Mouse (Mus musculus) stomach, embryonic 16.5 days (tissue): ENCODE results near the gene Entpd8. TPM values are rescaled to one million over a fixed set of nuclear protein-coding genes. Genes with fewer than 3 reads are reported as not detected.

ENCODE experiments used
- microRNA-seq: library from miRNA; unstranded; fragments of <30 nt; microRNA quantifications from one replicate; pipeline ENCODE4, GENCODE M21; 2016
- polyA plus RNA-seq: library from polyadenylated mRNA; unstranded; fragments of >200 nt; fragmentation: Nextera tagmentation; extraction: Ambion mirVana; gene quantifications from 2 replicates; pipeline ENCODE4 v1.2.1, GENCODE M21; 2015

Entpd8 gene
- polyA plus RNA-seq, 1 experiment from 2014 or later = 2.5 TPM

Small RNAs within 50 kb of the gene (microRNA-seq; reads per million reads assigned to microRNA genes)
- gene Gm24328 (not detected), gene Mir7664 (not detected)

Other genes with a start within 250 kb of the Entpd8 start
- 66.6 and 67.6 TPM in 2 replicates for gene Ehmt1, start 160.7 kb upstream of the Entpd8 start, polyA plus RNA-seq
- 105 and 120 TPM in 2 replicates for gene Arrdc1, start 145.1 kb upstream of the Entpd8 start, polyA plus RNA-seq
- 1.9 and 2.3 TPM in 2 replicates for gene Zmynd19, start 130.5 kb upstream of the Entpd8 start, polyA plus RNA-seq
- 22.0 and 22.1 TPM in 2 replicates for gene Dph7, start 117.9 kb upstream of the Entpd8 start, polyA plus RNA-seq
- 112 and 119 TPM in 2 replicates for gene Mrpl41, start 105.2 kb upstream of the Entpd8 start, polyA plus RNA-seq
- gene Pnpla7, start 104.3 kb upstream of the Entpd8 start, polyA plus RNA-seq = 9.1 and 9.5 TPM in 2 replicates
- gene Nsmf, start 25.9 kb upstream of the Entpd8 start, polyA plus RNA-seq = 57.2 and 62.0 TPM in 2 replicates
- gene Noxa1, start 14.8 kb downstream of the Entpd8 start, polyA plus RNA-seq = 8.1 and 8.8 TPM in 2 replicates
- gene Nrarp, start 100.5 kb downstream of the Entpd8 start, polyA plus RNA-seq = 9.9 and 11.0 TPM in 2 replicates
- 16.8 and 19.2 TPM in 2 replicates for gene Tor4a, start 116.6 kb downstream of the Entpd8 start, polyA plus RNA-seq
- 102 and 109 TPM in 2 replicates for gene Nelfb, start 131.2 kb downstream of the Entpd8 start, polyA plus RNA-seq
- gene Stpg3, start 134.3 kb downstream of the Entpd8 start, polyA plus RNA-seq = 0.06 TPM in 1 of 2 replicates, not detected in the other
- gene Fam166a, start 138.4 kb downstream of the Entpd8 start, polyA plus RNA-seq = not detected in 2 replicates
- gene Tubb4b, start 144.4 kb downstream of the Entpd8 start, polyA plus RNA-seq = 631 and 720 TPM in 2 replicates
- 0.71 and 1.1 TPM in 2 replicates for gene Slc34a3, start 154.1 kb downstream of the Entpd8 start, polyA plus RNA-seq
- 0.23 and 0.64 TPM in 2 replicates for gene Rnf224, start 156.5 kb downstream of the Entpd8 start, polyA plus RNA-seq
- gene Rnf208, start 162.0 kb downstream of the Entpd8 start, polyA plus RNA-seq = 11.3 and 14.2 TPM in 2 replicates
- gene Cysrt1, start 162.1 kb downstream of the Entpd8 start, polyA plus RNA-seq = 66.0 and 120 TPM in 2 replicates
- gene AL732309.1, start 166.6 kb downstream of the Entpd8 start, polyA plus RNA-seq = 10.1 and 12.8 TPM in 2 replicates
- gene Tmem203, start 175.1 kb downstream of the Entpd8 start, polyA plus RNA-seq = 19.5 and 20.2 TPM in 2 replicates
- 17.9 and 19.0 TPM in 2 replicates for gene Tprn, start 182.3 kb downstream of the Entpd8 start, polyA plus RNA-seq
- gene Ssna1, start 192.1 kb downstream of the Entpd8 start, polyA plus RNA-seq = 199 TPM in 2 replicates
- gene Anapc2, start 192.2 kb downstream of the Entpd8 start, polyA plus RNA-seq = 123 and 134 TPM in 2 replicates
- gene Tmem210, start 207.8 kb downstream of the Entpd8 start, polyA plus RNA-seq = not detected in 2 replicates
- 14.3 and 20.3 TPM in 2 replicates for gene Lrrc26, start 209.6 kb downstream of the Entpd8 start, polyA plus RNA-seq
- gene Grin1, start 238.9 kb downstream of the Entpd8 start, polyA plus RNA-seq = 2.0 and 2.3 TPM in 2 replicates